Mouse (Mus musculus) forebrain, embryonic 10.5 days (tissue): ENCODE results near the gene Cand1. TPM values are rescaled to one million over a fixed set of nuclear protein-coding genes. Genes with fewer than 3 reads are reported as not detected.

Experiments used
- DNase-seq: peaks from one replicate; pipeline ENCODE4 v3.0.0-alpha.2; 2017; ENCODE audit warnings: low spot score; ENCODE audit errors: extremely low spot score
- H3K27ac ChIP-seq: fragments of 300-500 bp; sonication (generic); 2 replicates; pipeline ENCODE4 v1.5.1; 2016; ENCODE audit warnings: mild to moderate bottlenecking
- H3K27me3 ChIP-seq: fragments of 300-500 bp; sonication (generic); 2 replicates; pipeline ENCODE4 v1.6.1; 2016; ENCODE audit warnings: mild to moderate bottlenecking; ENCODE audit not compliant: poor library complexity, severe bottlenecking
- H3K36me3 ChIP-seq: fragments of 300-500 bp; sonication (generic); replicated peaks from 2 replicates; pipeline ENCODE4 v1.6.1; 2016; ENCODE audit warnings: mild to moderate bottlenecking, moderate library complexity
- H3K4me1 ChIP-seq: fragments of 300-500 bp; sonication (generic); 2 replicates; pipeline ENCODE4 v1.6.1; 2016
- H3K4me3 ChIP-seq: fragments of 300-500 bp; sonication (generic); 2 replicates; pipeline ENCODE4 v1.5.1; 2016; ENCODE audit warnings: mild to moderate bottlenecking, moderate library complexity
- H3K9me3 ChIP-seq: fragments of 300-500 bp; sonication (generic); 2 replicates; pipeline ENCODE4 v1.6.1; 2016; ENCODE audit warnings: mild to moderate bottlenecking, moderate library complexity
- WGBS: fragments of 180-500 bp; shearing (Covaris S2); methylation state at CpG from one replicate; pipeline ENCODE4 v1.1.7; 2016; 5-methylcytosine and 5-hydroxymethylcytosine counted together
- polyA plus RNA-seq: library from polyadenylated mRNA; unstranded; fragments of >200 nt; fragmentation: Nextera tagmentation; extraction: Ambion mirVana; gene quantifications from 2 replicates; pipeline ENCODE4 v1.2.1, GENCODE M21; 2016

Gene Cand1
- polyA plus RNA-seq, result 87.0 and 99.9 TPM in 2 replicates

DNA sequence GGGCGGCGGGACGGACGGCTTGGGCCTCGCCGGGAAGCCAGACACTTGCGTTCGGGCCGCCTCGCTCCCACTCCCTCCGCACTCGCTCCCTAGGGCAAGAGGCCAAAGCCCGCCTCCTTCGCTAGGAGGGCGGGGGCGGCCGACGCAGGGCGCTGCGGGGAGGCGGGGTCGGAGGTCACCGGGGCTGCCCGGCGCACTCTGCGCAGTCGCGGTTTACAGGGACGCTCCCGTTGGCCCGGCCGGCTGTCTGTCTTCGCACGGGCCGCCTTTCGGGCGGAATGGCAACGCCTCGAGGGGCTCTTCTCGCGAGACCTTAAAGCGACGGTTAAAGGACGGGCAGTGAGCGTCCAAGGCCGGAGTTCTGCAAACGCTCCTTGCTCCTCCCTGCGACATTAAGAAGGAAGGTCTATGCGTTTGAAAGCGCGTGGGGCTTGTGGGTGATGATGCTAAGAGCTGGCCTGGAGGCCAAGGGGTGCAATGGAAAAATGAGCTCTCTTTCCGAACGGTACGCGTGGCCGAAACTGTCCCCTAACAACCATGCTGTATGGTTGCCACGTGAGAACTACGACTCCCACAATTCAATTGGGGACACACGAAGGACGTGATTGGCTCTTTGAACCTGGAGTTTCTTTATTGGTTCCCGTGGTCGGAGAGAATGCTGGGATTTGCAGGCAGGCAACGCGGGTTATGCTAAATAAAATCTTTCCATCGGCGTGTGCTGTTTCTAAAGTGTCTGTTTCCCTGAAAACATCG lies at the start of gene Cand1:
Gene Cand1, minus strand, starts transcription at position 87 of the 753 bp plus-strand sequence.
- Histone ChIP-seq H3K27ac (peak within 1 kb of the TSS; percentile 99), H3K36me3 (peaks cover 26% of the 10 kb centered on the region), H3K9me3 (0 out of 2 replicates have a peak, but pooled peaks cover 6% of the 10 kb centered on the region), H3K27me3 (no peaks in the 10 kb centered on the region), H3K4me1 (peaks cover 22% of the 10 kb centered on the region), H3K4me3 (peak within 1 kb of the TSS; percentile 91)
- DNase-seq, result peak; percentile 97
- WGBS, result under 1% methylated on average over 57 of the region's 67 CpGs

DNA sequence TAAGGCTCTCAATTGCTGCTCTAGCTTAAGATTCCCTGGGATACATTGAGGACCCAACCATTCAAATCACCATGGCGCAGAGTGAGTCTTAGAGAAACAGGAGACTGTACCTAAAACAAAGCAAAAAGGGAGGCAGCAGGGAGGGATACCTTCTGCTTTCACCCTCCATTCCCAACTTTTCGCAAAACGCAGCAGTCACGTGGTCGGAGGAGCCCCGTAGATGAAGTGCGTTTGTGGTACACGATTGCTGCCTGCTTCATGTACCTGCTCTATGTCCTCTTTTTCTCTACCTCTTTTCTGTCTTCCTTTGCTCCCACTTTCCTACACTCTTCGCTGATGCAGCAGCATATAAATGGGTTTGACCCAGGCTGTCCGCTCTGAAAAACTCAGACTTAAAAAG lies 39.0 kb upstream of the Cand1 start:
- 87% methylated on average over 10 of the region's 10 CpGs for WGBS
- Histone ChIP-seq H3K27me3 (no peaks in the 10 kb centered on the region), H3K27ac (no peak overlapping the region), H3K4me3 (no peak overlapping the region), H3K36me3 (no peaks in the 10 kb centered on the region), H3K4me1 (no peaks in the 10 kb centered on the region), H3K9me3 (no peaks in the 10 kb centered on the region)
- no peak for DNase-seq

DNA sequence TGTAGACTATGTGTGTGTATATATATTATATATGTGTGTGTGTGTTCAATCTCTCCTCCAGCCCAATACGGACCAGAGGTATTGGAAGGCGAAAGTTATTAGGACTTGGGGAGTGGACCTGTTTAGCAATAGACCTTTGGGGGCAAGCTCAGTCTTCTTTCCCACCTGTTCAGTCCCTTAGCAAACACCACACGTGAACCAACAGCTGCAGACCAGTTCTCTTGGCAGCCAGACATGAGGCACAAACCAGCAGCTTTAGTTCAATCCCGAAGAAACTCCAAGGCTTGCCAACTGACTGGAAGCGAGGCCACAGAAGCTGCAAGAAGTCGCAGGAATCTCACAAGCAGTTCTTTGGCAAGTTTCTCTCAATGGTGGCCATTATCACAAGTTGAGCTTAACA lies 34.5 kb upstream of the Cand1 start:
- WGBS, result 90% methylated on average over 6 of the region's 6 CpGs
- no peak overlapping the region for H3K27ac ChIP-seq

DNA sequence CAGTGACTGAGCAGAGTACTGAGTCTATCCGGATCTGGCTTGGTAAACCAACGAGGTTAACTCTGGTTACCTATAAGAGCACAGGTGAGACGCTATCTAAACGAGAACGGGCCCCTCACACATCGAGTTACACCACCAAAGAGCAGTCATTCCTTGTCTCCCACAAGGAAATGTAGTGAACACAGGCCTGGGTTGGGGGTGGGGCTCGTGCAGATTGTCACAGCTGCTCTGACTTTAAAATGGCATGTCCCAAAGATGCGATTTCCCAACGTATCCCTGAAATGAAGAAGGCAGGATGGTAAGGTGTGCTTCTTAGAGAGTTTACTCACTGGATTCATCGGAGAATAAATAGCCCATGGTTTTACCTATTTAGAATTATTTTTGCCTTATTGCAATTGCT lies 32.7 kb upstream of the Cand1 start:
- WGBS, result 90% methylated on average over 10 of the region's 10 CpGs

More for the DNA sequence above, 34.5 kb upstream of the Cand1 start:
- no peaks in the 10 kb centered on the region for H3K9me3 ChIP-seq
- no peak for DNase-seq
- no peaks in the 10 kb centered on the region for H3K36me3 ChIP-seq
- no peak overlapping the region for H3K4me3 ChIP-seq
- peaks cover 8% of the 10 kb centered on the region; the same call in 1 of the 2 replicates for H3K27me3 ChIP-seq
- peaks cover 21% of the 10 kb centered on the region for H3K4me1 ChIP-seq

DNA sequence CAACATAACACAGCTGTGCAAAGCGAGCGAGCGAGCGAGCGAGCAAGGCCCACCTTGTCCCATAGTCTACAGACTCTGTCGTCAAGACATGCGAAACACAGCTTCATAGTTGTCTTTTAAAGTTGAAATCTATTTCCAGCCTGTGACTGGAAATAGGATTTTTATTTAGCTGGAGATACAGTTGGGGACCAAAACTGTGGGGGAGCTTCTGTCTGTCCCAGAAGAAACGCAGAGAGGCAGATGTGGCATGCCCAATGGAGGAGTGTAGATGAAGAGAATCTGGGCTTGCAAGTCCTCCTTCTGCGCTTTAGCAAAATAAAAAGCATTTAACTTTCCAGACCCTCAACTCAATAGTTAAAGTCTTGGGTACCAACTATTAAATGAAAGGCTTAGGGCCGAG lies 32.1 kb upstream of the Cand1 start:
- DNase-seq, result no peak
- Histone ChIP-seq H3K27ac (no peak overlapping the region), H3K36me3 (no peaks in the 10 kb centered on the region), H3K27me3 (peaks cover 8% of the 10 kb centered on the region; the same call in 1 of the 2 replicates), H3K4me1 (peaks cover 24% of the 10 kb centered on the region), H3K9me3 (no peaks in the 10 kb centered on the region), H3K4me3 (no peak overlapping the region)
- 95% methylated on average over 10 of the region's 10 CpGs for WGBS

More for the DNA sequence above, 32.7 kb upstream of the Cand1 start:
- peaks cover 8% of the 10 kb centered on the region; the same call in 1 of the 2 replicates for H3K27me3 ChIP-seq
- H3K4me3 ChIP-seq, result no peak overlapping the region
- no peaks in the 10 kb centered on the region for H3K9me3 ChIP-seq
- H3K4me1 ChIP-seq, result peaks cover 24% of the 10 kb centered on the region
- H3K36me3 ChIP-seq, result no peaks in the 10 kb centered on the region
- DNase-seq, result no peak
- no peak overlapping the region for H3K27ac ChIP-seq

DNA sequence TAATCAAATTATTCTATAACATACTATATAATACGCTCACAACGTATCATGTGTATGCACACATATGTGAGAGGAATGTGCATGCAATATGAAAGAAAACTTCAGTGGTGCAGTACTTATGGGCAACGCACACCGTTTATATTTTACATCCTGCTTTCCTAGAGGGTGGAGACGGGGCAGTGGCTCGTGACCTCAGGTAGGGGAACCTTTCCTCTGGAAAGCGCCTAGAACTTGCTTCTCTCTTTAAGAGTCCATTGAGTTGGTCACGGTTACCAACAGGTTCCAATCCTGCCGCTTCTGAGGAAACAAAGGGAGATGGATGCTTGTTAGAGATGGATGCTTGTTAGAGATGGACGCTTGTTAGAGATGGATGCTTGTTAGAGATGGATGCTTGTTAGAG lies 31.2 kb upstream of the Cand1 start:
- 92% methylated on average over 10 of the region's 10 CpGs for WGBS
- H3K27me3 ChIP-seq, result peaks cover 8% of the 10 kb centered on the region; the same call in 1 of the 2 replicates

DNA sequence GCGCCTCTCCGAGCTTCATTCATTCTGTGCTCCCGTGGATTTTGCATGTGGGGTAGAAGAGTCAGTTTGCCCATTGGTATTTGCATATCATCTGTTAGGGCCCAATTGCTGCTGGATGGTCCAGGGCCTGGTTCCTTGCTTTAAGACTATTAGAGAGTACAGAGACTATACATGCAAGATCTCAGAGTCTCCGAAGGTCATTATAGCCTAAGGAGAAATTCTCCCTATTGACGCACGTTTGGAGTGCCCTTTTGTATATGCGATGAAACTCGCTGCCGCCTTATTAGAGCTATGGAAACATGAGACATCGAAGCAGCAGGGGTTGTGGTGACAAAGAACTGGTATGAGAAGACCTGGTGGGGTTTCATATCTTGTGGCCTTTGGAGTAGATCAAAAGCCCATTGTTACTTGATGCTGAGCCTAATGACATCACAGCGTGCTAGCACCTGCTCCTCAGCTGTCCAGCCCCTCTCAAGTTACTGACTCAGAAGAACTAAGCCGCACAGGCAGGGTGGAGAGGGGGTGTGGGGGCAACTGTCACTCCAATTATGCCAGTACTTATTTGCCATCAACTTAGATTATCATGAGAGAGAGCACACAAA lies 30.6 kb upstream of the Cand1 start:
- Histone ChIP-seq H3K4me1 (peaks cover 24% of the 10 kb centered on the region), H3K4me3 (no peak overlapping the region), H3K36me3 (no peaks in the 10 kb centered on the region), H3K27ac (peak overlapping the region; percentile 56), H3K9me3 (no peaks in the 10 kb centered on the region), H3K27me3 (peaks cover 8% of the 10 kb centered on the region; the same call in 1 of the 2 replicates)
- WGBS, result 35% methylated on average over 12 of the region's 12 CpGs
- DNase-seq, result peak; percentile 50

More for the DNA sequence above, 31.2 kb upstream of the Cand1 start:
- H3K4me3 ChIP-seq, result no peak overlapping the region
- 0 out of 2 replicates have a peak overlapping the region, but pooled peaks have one; percentile 1 for H3K27ac ChIP-seq
- no peaks in the 10 kb centered on the region for H3K9me3 ChIP-seq
- DNase-seq, result no peak
- H3K36me3 ChIP-seq, result no peaks in the 10 kb centered on the region
- peaks cover 24% of the 10 kb centered on the region for H3K4me1 ChIP-seq

DNA sequence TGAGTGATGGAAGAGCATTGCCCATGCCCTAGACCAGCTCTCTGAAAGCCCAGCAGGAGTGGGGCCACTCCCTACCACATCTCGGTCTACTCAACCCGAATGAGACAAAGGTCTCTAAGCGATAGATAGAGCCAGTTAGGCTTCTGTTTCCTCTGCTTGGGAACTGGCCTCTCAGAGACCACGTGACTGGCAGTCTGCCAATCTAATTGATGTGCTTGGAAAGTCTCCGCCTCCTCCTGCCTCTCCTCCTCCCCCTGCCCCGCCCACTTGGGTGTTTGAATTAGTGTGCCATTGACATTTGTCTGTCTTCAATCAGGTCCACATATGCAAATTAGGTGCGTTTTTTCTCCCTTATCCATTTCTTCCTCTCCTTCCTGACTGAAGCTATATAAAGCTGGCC lies 24.9 kb upstream of the Cand1 start:
- DNase-seq, result no peak
- Histone ChIP-seq H3K27me3 (no peaks in the 10 kb centered on the region; the same call in 1 of the 2 replicates), H3K27ac (no peak overlapping the region), H3K36me3 (no peaks in the 10 kb centered on the region), H3K9me3 (peaks cover 8% of the 10 kb centered on the region; the same call in 1 of the 2 replicates), H3K4me3 (no peak overlapping the region), H3K4me1 (peaks cover 7% of the 10 kb centered on the region)
- WGBS, result 82% methylated on average over 7 of the region's 7 CpGs

DNA sequence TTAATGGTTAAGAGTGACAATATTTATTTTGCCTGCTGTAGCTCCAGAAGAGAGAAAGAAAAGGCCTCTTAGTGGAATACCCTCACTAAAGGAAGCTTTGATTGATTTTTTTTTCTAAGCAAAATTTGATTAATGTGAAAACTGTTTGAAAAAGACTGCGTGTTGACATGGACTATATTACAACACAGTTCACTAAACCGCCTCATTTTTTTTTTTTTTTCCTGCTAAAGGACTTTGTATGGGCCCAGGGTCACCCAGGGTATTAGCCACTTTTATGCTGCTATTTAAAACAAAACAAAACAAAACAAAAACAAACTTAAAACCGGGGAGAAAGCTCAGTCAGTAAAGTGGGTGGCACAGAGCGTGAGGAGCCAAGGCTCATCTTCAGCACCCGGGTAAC lies 23.0 kb upstream of the Cand1 start:
- DNase-seq, result no peak
- H3K27me3 ChIP-seq, result no peaks in the 10 kb centered on the region

DNA sequence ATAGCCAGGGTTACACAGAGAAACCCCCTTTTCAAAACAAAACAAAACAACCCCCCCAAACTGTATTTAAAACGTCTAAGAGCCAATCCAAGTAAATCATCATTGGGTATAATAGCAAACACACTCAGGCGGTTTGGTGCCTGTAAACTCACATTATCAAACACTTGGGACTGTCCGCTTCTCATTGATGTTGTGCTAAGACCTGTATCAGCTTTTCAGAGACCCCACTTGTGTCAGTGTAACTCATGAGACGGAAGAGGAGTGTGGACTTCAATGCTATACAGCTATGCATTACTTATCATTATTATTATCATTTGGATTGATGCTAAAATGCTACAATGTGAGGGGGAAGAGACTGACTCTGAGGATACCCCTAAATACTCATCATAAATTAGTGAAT lies 18.0 kb upstream of the Cand1 start:
- WGBS, result 77% methylated on average over 4 of the region's 4 CpGs
- Histone ChIP-seq H3K36me3 (no peaks in the 10 kb centered on the region), H3K4me3 (no peak overlapping the region), H3K4me1 (no peaks in the 10 kb centered on the region), H3K27me3 (no peaks in the 10 kb centered on the region), H3K9me3 (no peaks in the 10 kb centered on the region), H3K27ac (no peak overlapping the region)
- DNase-seq, result no peak

More for the DNA sequence above, 23.0 kb upstream of the Cand1 start:
- Histone ChIP-seq H3K4me1 (no peaks in the 10 kb centered on the region), H3K9me3 (peaks cover 8% of the 10 kb centered on the region; the same call in 1 of the 2 replicates), H3K36me3 (no peaks in the 10 kb centered on the region), H3K4me3 (no peak overlapping the region), H3K27ac (no peak overlapping the region)
- WGBS, result 91% methylated on average over 5 of the region's 5 CpGs

DNA sequence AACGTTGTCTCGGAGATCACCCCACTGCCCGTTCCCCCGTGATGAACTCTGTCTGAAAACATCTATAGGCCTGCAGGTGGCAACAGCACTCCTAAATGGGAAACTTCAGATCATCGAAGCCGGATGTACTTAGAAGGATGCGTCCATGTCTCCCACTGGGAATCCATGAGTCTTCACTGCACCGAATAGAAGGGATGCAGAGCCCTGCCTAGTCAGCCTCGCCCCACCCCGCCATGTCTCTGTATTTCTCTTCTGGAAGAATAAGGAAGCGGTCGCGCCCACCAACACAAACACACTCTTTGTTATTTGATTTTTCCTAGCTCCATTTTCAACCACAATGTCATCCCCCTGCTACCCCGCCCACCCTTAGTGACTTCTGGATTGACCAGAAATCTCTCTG lies 4.3 kb upstream of the Cand1 start:
- 90% methylated on average over 14 of the region's 14 CpGs for WGBS

DNA sequence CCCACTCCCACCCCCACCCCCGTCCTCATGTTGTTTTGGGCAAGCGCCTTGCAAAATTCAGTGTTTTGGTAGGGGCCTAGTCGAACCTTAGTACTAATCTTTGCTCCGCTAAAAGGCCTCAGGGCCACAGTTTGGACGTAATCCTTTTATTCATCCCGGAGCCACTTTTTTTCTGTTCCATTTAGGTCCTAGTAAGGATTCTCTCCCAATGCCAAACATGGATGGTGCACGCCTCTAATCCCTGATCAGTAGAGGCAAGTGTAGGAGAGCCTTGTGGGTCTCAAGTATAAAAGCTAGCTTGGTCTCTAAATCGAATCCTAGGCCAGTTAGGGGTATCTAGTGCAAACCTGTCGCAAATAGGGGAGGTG lies 851 bp upstream of the Cand1 start:
- Histone ChIP-seq H3K27me3 (no peaks in the 10 kb centered on the region), H3K4me3 (peak overlapping the region; percentile 91), H3K4me1 (peaks cover 22% of the 10 kb centered on the region), H3K9me3 (0 out of 2 replicates have a peak, but pooled peaks cover 3% of the 10 kb centered on the region), H3K27ac (peak overlapping the region; percentile 99), H3K36me3 (peaks cover 20% of the 10 kb centered on the region)
- no peak for DNase-seq
- 3% methylated on average over 9 of the region's 9 CpGs for whole genome bisulfite sequencing

More for the DNA sequence above, 4.3 kb upstream of the Cand1 start:
- Histone ChIP-seq H3K9me3 (no peaks in the 10 kb centered on the region), H3K27me3 (no peaks in the 10 kb centered on the region), H3K4me3 (no peak overlapping the region), H3K4me1 (peaks cover 8% of the 10 kb centered on the region), H3K27ac (no peak overlapping the region), H3K36me3 (no peaks in the 10 kb centered on the region)
- DNase-seq, result no peak

DNA sequence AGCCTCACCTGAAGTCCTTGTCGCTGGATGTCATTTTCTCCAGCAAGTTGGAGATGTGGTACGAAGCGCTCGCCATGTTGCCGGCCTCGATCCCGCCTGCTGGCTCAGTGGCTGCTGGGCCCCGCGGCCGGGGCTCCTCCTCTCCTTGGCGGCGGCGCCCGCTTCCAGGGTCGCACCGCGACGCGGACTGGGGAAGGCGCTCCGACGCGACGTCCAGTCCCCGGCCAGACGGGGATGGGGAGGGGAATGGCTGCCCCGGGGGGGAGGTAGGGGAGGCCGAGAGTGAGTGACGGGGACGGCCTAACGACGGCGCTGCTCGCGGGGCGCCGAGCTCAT lies 254 bp downstream of the Cand1 start:
- peaks cover 22% of the 10 kb centered on the region for H3K4me1 ChIP-seq
- H3K9me3 ChIP-seq, result 0 out of 2 replicates have a peak, but pooled peaks cover 6% of the 10 kb centered on the region
- under 1% methylated on average over 37 of the region's 37 CpGs for WGBS
- H3K27ac ChIP-seq, result peak overlapping the region; percentile 99
- H3K36me3 ChIP-seq, result peaks cover 32% of the 10 kb centered on the region
- H3K4me3 ChIP-seq, result peak overlapping the region; percentile 91
- no peak for DNase-seq
- H3K27me3 ChIP-seq, result no peaks in the 10 kb centered on the region
